Mouse (Mus musculus): ENCODE measurements around the gene S1pr3.

DNA sequence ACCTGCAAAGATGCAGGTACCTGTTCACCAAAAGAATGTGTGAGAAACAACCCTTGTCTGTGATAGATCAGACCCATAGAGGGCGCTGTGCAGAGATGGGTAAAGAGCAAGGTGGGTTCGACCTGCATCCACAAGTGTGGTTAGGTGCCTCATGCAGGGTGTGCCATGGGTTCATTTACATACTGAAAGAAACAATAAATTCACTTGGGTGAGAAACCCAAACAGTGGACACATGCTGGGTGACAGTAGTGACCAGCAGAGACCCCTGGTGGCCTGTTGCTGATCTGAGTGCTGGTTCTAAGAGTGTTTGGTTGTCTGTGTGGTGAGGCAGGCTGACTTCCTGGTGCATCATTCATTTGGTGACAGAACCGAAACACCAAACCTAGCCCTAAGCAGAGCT, 5.0 kb downstream of the S1pr3 start:
- TF ChIP-seq CTCF (IDR thresholded peaks at IDR 0.05; ENCODE audit: insufficient read depth, low read length): peak; percentile 47; the same call in 1 of the 2 replicates
- TF ChIP-seq POLR2A (IDR thresholded peaks at IDR 0.05; ENCODE audit: borderline replicate concordance, extremely low read depth, low read depth, low read length): no peak

Measured in lung, adult 2 months (tissue).